Mouse (Mus musculus) liver, embryonic 14.5 days (tissue): ENCODE results near the gene Tspan1.

Experiments used
- CTCF ChIP-seq: IDR thresholded peaks from 2 replicates; pipeline ENCODE4 v1.5.1; 2016; ENCODE audit warnings: antibody characterized with exemption, low read depth, control low read depth
- EP300 ChIP-seq: IDR thresholded peaks from 2 replicates; pipeline ENCODE4 v1.6.1; 2016; ENCODE audit warnings: antibody characterized with exemption, low read depth

GRCm38 (mm10) chr4:116143317-116143811 is 24.0 kb downstream of the Tspan1 start:
- TF ChIP-seq CTCF (no peak), EP300 (no peak)
